Mouse (Mus musculus): Measurements from ENCODE around the gene Zfp385b.

The Zfp385b gene

GRCm38 (mm10) chr2:77819539-77819938 is at the start of gene Zfp385b:
Gene Zfp385b (minus strand): TSS chr2:77819639.
- DNase-seq (ENCODE audit: low spot score in 2 of 2), result no peak

GRCm38 (mm10) chr2:77863934-77864333 is 44.5 kb upstream of the Zfp385b start:
- DNase-seq (ENCODE audit: low spot score in 2 of 2), result no peak

- DNase-seq (ENCODE audit: low spot score in 2 of 2), result no peak
These were observed 44.1 kb upstream of the Zfp385b start for GRCm38 (mm10) chr2:77863522-77863921.

GRCm38 (mm10) chr2:77841464-77841863 is 22.0 kb upstream of the Zfp385b start:
- no peak for DNase-seq (ENCODE audit: low spot score in 2 of 2)

GRCm38 (mm10) chr2:77839587-77839986 is 20.1 kb upstream of the Zfp385b start:
- DNase-seq (ENCODE audit: low spot score in 2 of 2), result no peak

GRCm38 (mm10) chr2:77838688-77839087 is 19.2 kb upstream of the Zfp385b start:
- DNase-seq (ENCODE audit: low spot score in 2 of 2), result no peak

GRCm38 (mm10) chr2:77835781-77836180 is 16.3 kb upstream of the Zfp385b start:
- no peak for DNase-seq (ENCODE audit: low spot score in 2 of 2)

- peak; percentile 37 to 55 for DNase-seq (ENCODE audit: low spot score in 2 of 2)
These were observed 6.8 kb upstream of the Zfp385b start for GRCm38 (mm10) chr2:77826133-77826828.

GRCm38 (mm10) chr2:77823026-77823425 is 3.6 kb upstream of the Zfp385b start:
- DNase-seq (ENCODE audit: low spot score in 2 of 2), result no peak

GRCm38 (mm10) chr2:77817357-77817894 is 2.0 kb downstream of the Zfp385b start:
- no peak for DNase-seq (ENCODE audit: low spot score in 2 of 2)

GRCm38 (mm10) chr2:77816413-77817314 is 2.8 kb downstream of the Zfp385b start:
- DNase-seq (ENCODE audit: low spot score in 2 of 2), result no peak

- DNase-seq (ENCODE audit: low spot score in 2 of 2), result no peak
These were observed 3.5 kb downstream of the Zfp385b start for GRCm38 (mm10) chr2:77815775-77816412.

GRCm38 (mm10) chr2:77814896-77815295 is 4.5 kb downstream of the Zfp385b start:
- no peak for DNase-seq (ENCODE audit: low spot score in 2 of 2)

GRCm38 (mm10) chr2:77813029-77813428 is 6.4 kb downstream of the Zfp385b start:
- no peak for DNase-seq (ENCODE audit: low spot score in 2 of 2)

GRCm38 (mm10) chr2:77810748-77811147 is 8.7 kb downstream of the Zfp385b start:
- no peak for DNase-seq (ENCODE audit: low spot score in 2 of 2)

- DNase-seq (ENCODE audit: low spot score in 2 of 2), result no peak
These were observed 14.7 kb downstream of the Zfp385b start for GRCm38 (mm10) chr2:77804781-77805180.

- no peak for DNase-seq (ENCODE audit: low spot score in 2 of 2)
These were observed 17.1 kb downstream of the Zfp385b start for GRCm38 (mm10) chr2:77802291-77802690.

GRCm38 (mm10) chr2:77801430-77801829 is 18.0 kb downstream of the Zfp385b start:
- DNase-seq (ENCODE audit: low spot score in 2 of 2), result no peak

- no peak for DNase-seq (ENCODE audit: low spot score in 2 of 2)
These were observed 18.4 kb downstream of the Zfp385b start for GRCm38 (mm10) chr2:77801009-77801408.

- no peak for DNase-seq (ENCODE audit: low spot score in 2 of 2)
These were observed 22.2 kb downstream of the Zfp385b start for GRCm38 (mm10) chr2:77797233-77797632.

- peak in 1 of 2 experiments; percentile 47 for DNase-seq (ENCODE audit: low spot score in 2 of 2)
These were observed 23.4 kb downstream of the Zfp385b start for GRCm38 (mm10) chr2:77795859-77796552.
